In genomic region chr17:5216965-5217546, GRCm38 (mm10) we compare ENCODE assay signal across 8 mouse cellular contexts.
DNase-seq lines count a peak whose midpoint lies in the region; ATAC-seq and TF ChIP-seq lines count a peak whose summit lies in the region.

No protein-coding gene starts in this region.

- H3K79me2 ChIP-seq in liver, adult 2 months (ENCODE audit: control insufficient read depth, insufficient read depth, low read length), result peaks cover 12% of the 10 kb centered on the region; the same call in 1 of the 2 replicates

- no peaks in the 10 kb centered on the region for H3K27me3 ChIP-seq in neural tube, embryonic 15.5 days (replicated peaks)
- H3K27me3 ChIP-seq in liver, adult 2 months (ENCODE audit: control insufficient read depth, insufficient read depth, low read length), result no peaks in the 10 kb centered on the region

- no peak overlapping the region for H3K9ac ChIP-seq in neural tube, embryonic 15.5 days (replicated peaks)
- no peak overlapping the region for H3K9ac ChIP-seq in liver, adult 2 months (ENCODE audit: low read depth, low read length)

- no peaks in the 10 kb centered on the region for H3K36me3 ChIP-seq in neural tube, embryonic 15.5 days
- H3K36me3 ChIP-seq in liver, adult 2 months (ENCODE audit: control insufficient read depth, insufficient read depth, low read length), result no peaks in the 10 kb centered on the region

- no peak overlapping the region; the same call in 1 of the 2 replicates for H3K27ac ChIP-seq in neural tube, embryonic 15.5 days (replicated peaks)
- peak overlapping the region; percentile 12; the same call in 1 of the 2 replicates for H3K27ac ChIP-seq in liver, adult 2 months (replicated peaks; ENCODE audit: insufficient read depth, low read depth, low read length)

- no peak for ATAC-seq in neural tube, embryonic 15.5 days (ENCODE audit: low FRiP score)

- H3K4me2 ChIP-seq in neural tube, embryonic 15.5 days, result no peak overlapping the region

- no peaks in the 10 kb centered on the region for H3K9me3 ChIP-seq in neural tube, embryonic 15.5 days (replicated peaks)

- peak; percentile 52 for DNase-seq in embryo, embryonic 10 days (ENCODE audit: low spot score)
- no peak for DNase-seq in embryo, embryonic 10.5 days (ENCODE audit: low spot score)
- DNase-seq in neural tube, embryonic 10.5 days (ENCODE audit: extremely low spot score, low spot score), result peak; percentile 33
- DNase-seq in liver, adult 2 months (ENCODE audit: extremely low read depth, low read depth, low spot score), result peak; percentile 96
- DNase-seq in thymus, postnatal 36 days, result no peak
- DNase-seq in thymus, adult 18-20 months, result no peak
- DNase-seq in right cerebral cortex, postnatal 36 days (ENCODE audit: low spot score in 2 of 2), result no peak

- H3K4me3 ChIP-seq in neural tube, embryonic 15.5 days (replicated peaks), result no peak overlapping the region
- H3K4me3 ChIP-seq in liver, adult 2 months (ENCODE audit: insufficient read depth, low read depth, low read length), result no peak overlapping the region

- peaks cover 79% of the 10 kb centered on the region for H3K4me1 ChIP-seq in neural tube, embryonic 15.5 days
- peaks cover 29% of the 10 kb centered on the region for H3K4me1 ChIP-seq in liver, adult 2 months (ENCODE audit: control insufficient read depth, insufficient read depth, low read length)

- TF ChIP-seq POLR2A in liver, adult 2 months (IDR thresholded peaks at IDR 0.05; ENCODE audit: extremely low read depth, insufficient read depth, low read length), result no peak

- WGBS in neural tube, embryonic 15.5 days, result 40% methylated on average over 10 of the region's 10 CpGs
- 27% methylated on average over 10 of the region's 10 CpGs for WGBS in liver, adult 2 months

- peak; percentile 41; the same call in 1 of the 2 replicates for TF ChIP-seq CTCF in liver, adult 2 months (IDR thresholded peaks at IDR 0.05; ENCODE audit: low read depth, low read length)

Comparison
In these comparisons a context has a peak if more than half of its experiments do, and no peak if none do; other contexts are left out.
1. DNase-seq: peak in embryo, embryonic 10 days (single experiment), neural tube, embryonic 10.5 days (single experiment) and liver, adult 2 months (single experiment); none in embryo, embryonic 10.5 days (single experiment), thymus, postnatal 36 days (0 of 2), thymus, adult 18-20 months (0 of 2) and right cerebral cortex, postnatal 36 days (0 of 2).